Mouse (Mus musculus): Measurements from ENCODE around the gene Tmem265. TPM values are rescaled to one million over a fixed set of nuclear protein-coding genes. Genes with fewer than 3 reads are reported as not detected.

Gene Tmem265
- polyA plus RNA-seq, 1 experiment = not detected

DNA sequence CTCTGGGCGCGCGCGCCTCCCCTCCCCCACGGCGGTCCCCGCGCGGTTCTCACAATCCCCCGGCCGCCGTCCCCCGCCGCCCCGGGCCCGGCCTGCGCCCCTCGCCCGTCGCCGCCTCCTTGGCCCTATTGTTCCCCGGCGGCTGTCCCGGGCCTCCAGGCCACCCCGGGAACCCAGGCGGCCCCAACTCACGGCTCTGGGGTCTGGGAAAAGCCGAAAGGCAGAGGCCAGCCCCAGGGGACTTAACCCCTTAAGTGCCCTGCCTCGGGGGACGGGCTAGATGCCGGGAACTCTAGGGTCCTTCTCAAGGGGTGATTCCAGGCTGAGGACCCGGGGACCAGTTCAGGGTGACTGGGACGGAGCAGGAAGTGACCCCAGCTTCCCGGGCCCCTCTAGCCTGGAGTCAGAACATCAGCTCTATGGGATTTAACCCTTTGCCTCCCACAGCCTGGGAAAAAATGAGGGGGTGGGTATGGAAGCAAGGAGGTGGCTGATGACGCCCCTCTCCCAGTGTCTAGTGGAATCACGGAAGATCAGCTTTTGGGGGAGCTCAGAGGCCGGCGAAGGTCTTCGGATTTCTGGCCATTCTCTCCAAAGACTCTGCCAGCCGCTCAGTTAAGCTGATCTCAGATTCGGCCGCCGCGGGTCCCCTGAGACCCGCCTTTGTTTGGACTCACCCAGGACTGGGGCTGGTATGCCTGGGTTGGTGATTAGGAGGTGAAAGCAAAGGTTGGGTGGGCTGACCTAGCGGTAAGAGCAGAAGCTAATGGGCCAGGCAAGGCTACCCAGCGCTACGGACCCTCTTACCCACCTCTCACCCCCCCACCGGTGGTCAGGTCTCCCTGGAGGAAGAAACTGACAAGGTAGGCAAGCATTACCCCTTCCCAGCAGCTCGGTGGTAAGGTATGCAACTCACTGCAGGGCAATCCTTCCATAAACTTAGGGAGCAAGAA lies 54.0 kb downstream of the Tmem265 start, which contains the start of gene Zfp629:
TSS of gene Zfp629 (minus strand) at position 907 of the 953 bp plus-strand sequence.
- Histone ChIP-seq H3K36me3 (ENCODE audit: control insufficient read depth, insufficient read depth) (peaks cover 1% of the 10 kb centered on the region), H3ac (ENCODE audit: control insufficient read depth, insufficient read length) (peak within 1 kb of the TSS; percentile 59), H3K4me2 (ENCODE audit: low read depth) (peak within 1 kb of the TSS; percentile 83), H3K4me3 (peak within 1 kb of the TSS; percentile 80), H3K27me3 (ENCODE audit: control insufficient read depth, insufficient read depth, insufficient read length) (no peaks in the 10 kb centered on the region), H3K79me2 (ENCODE audit: control insufficient read depth, insufficient read depth) (peaks cover 9% of the 10 kb centered on the region)
- TF ChIP-seq REST (IDR thresholded peaks at IDR 0.05; ENCODE audit: insufficient read depth, insufficient read length) (no peak), USF1 (IDR thresholded peaks at IDR 0.05; ENCODE audit: low read depth) (no peak), SRF (IDR thresholded peaks at IDR 0.05; ENCODE audit: control insufficient read depth, insufficient read length, low read depth) (no peak), CEBPB (IDR thresholded peaks at IDR 0.05; ENCODE audit: insufficient read depth, poor library complexity, severe bottlenecking) (no peak), MAX (IDR thresholded peaks at IDR 0.05; ENCODE audit: low read depth) (no peak), TCF12 (IDR thresholded peaks at IDR 0.05; ENCODE audit: insufficient read depth, poor library complexity, severe bottlenecking) (no peak), TCF3 (IDR thresholded peaks at IDR 0.05; ENCODE audit: insufficient read length, low read depth) (no peak), MYOG (IDR thresholded peaks at IDR 0.05; ENCODE audit: control insufficient read depth in 1 of 3, insufficient read depth in 1 of 3, insufficient read length in 2 of 3, low read depth in 2 of 3) (no peak), POLR2AphosphoS2 (IDR thresholded peaks at IDR 0.05; ENCODE audit: insufficient read length, low read depth) (no peak), POLR2A (IDR thresholded peaks at IDR 0.05; ENCODE audit: insufficient read length, low read depth) (no peak), MYOD1 (IDR thresholded peaks at IDR 0.05; ENCODE audit: control insufficient read depth in 1 of 3, insufficient read length in 2 of 3, low read depth in 2 of 3) (no peak), E2F4 (IDR thresholded peaks at IDR 0.05; ENCODE audit: insufficient read depth) (no peak)

DNA sequence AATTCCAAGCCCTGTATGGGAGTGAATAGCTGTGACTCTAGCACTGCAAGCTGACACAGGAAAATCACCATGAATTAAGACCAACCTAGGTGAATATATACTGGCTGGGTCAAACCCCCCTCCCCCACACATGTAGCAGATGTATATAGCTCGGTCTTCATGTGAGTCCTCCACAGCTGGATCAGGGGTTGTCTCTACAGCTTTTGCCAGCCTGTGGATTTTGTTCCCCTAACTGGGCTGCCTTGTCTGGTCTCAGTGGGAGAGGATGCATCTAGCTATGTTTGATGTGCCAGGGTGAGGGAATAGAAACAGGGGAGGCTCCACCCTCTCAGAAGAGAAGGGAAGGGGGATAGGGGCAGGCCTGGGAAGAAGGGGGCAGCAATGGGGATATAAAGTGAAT lies 55.1 kb downstream of the Tmem265 start:
- TF ChIP-seq MYOG (IDR thresholded peaks at IDR 0.05; ENCODE audit: control insufficient read depth in 1 of 3, insufficient read depth in 1 of 3, insufficient read length in 2 of 3, low read depth in 2 of 3) (no peak), TCF3 (IDR thresholded peaks at IDR 0.05; ENCODE audit: insufficient read length, low read depth) (no peak), TCF12 (IDR thresholded peaks at IDR 0.05; ENCODE audit: insufficient read depth, poor library complexity, severe bottlenecking) (no peak), E2F4 (IDR thresholded peaks at IDR 0.05; ENCODE audit: insufficient read depth) (no peak), POLR2A (IDR thresholded peaks at IDR 0.05; ENCODE audit: insufficient read length, low read depth) (no peak), POLR2AphosphoS2 (IDR thresholded peaks at IDR 0.05; ENCODE audit: insufficient read length, low read depth) (no peak), MYOD1 (IDR thresholded peaks at IDR 0.05; ENCODE audit: control insufficient read depth in 1 of 3, insufficient read length in 2 of 3, low read depth in 2 of 3) (no peak), REST (IDR thresholded peaks at IDR 0.05; ENCODE audit: insufficient read depth, insufficient read length) (no peak), MAX (IDR thresholded peaks at IDR 0.05; ENCODE audit: low read depth) (no peak), CEBPB (IDR thresholded peaks at IDR 0.05; ENCODE audit: insufficient read depth, poor library complexity, severe bottlenecking) (no peak), USF1 (IDR thresholded peaks at IDR 0.05; ENCODE audit: low read depth) (no peak), SRF (IDR thresholded peaks at IDR 0.05; ENCODE audit: control insufficient read depth, insufficient read length, low read depth) (no peak)
- H3K36me3 ChIP-seq (ENCODE audit: control insufficient read depth, insufficient read depth) = no peaks in the 10 kb centered on the region
- peak overlapping the region; percentile 80 for H3K4me3 ChIP-seq
- no peak overlapping the region for H3K4me2 ChIP-seq (ENCODE audit: low read depth)
- no peaks in the 10 kb centered on the region for H3K27me3 ChIP-seq (ENCODE audit: control insufficient read depth, insufficient read depth, insufficient read length)
- peaks cover 9% of the 10 kb centered on the region for H3K79me2 ChIP-seq (ENCODE audit: control insufficient read depth, insufficient read depth)
- H3ac ChIP-seq (ENCODE audit: control insufficient read depth, insufficient read length) = no peak overlapping the region

Other genes starting within 250 kb of the Tmem265 start
- 17.3 TPM for gene Zfp768, start 215.8 kb upstream of the Tmem265 start, polyA plus RNA-seq (2012; fragmentation: generic; extraction: Trizol)
- gene Zfp747, start 185.3 kb upstream of the Tmem265 start, polyA plus RNA-seq (2012; fragmentation: generic; extraction: Trizol) = 3.6 TPM
- gene 9130019O22Rik, start 174.2 kb upstream of the Tmem265 start, polyA plus RNA-seq (2012; fragmentation: generic; extraction: Trizol) = 0.34 TPM
- gene E430018J23Rik, start 167.8 kb upstream of the Tmem265 start, polyA plus RNA-seq (2012; fragmentation: generic; extraction: Trizol) = 3.0 TPM
- 1.2 TPM for gene Zfp764, start 154.6 kb upstream of the Tmem265 start, polyA plus RNA-seq (2012; fragmentation: generic; extraction: Trizol)
- 11.6 TPM for gene Zfp688, start 139.3 kb upstream of the Tmem265 start, polyA plus RNA-seq (2012; fragmentation: generic; extraction: Trizol)
- 2.1 TPM for gene Zfp689, start 112.2 kb upstream of the Tmem265 start, polyA plus RNA-seq (2012; fragmentation: generic; extraction: Trizol)
- gene Prr14, start 101.8 kb upstream of the Tmem265 start, polyA plus RNA-seq (2012; fragmentation: generic; extraction: Trizol) = 26.5 TPM
- 21.2 TPM for gene Fbrs, start 82.2 kb upstream of the Tmem265 start, polyA plus RNA-seq (2012; fragmentation: generic; extraction: Trizol)
- 18.1 TPM for gene Srcap, start 49.4 kb upstream of the Tmem265 start, polyA plus RNA-seq (2012; fragmentation: generic; extraction: Trizol)
- gene Gm42715, start 41.8 kb upstream of the Tmem265 start, polyA plus RNA-seq (2012; fragmentation: generic; extraction: Trizol) = 6.8 TPM
- gene Phkg2, start 11.9 kb downstream of the Tmem265 start, polyA plus RNA-seq (2012; fragmentation: generic; extraction: Trizol) = 18.3 TPM
- gene Ccdc189, start 27.2 kb downstream of the Tmem265 start, polyA plus RNA-seq (2012; fragmentation: generic; extraction: Trizol) = 6.1 TPM
- 32.2 TPM for gene Rnf40, start 27.4 kb downstream of the Tmem265 start, polyA plus RNA-seq (2012; fragmentation: generic; extraction: Trizol)
- gene Zfp629, start 54.4 kb downstream of the Tmem265 start, polyA plus RNA-seq (2012; fragmentation: generic; extraction: Trizol) = 6.3 TPM
- 94.7 TPM for gene Bcl7c, start 147.5 kb downstream of the Tmem265 start, polyA plus RNA-seq (2012; fragmentation: generic; extraction: Trizol)
- 8.9 TPM for gene Ctf1, start 151.3 kb downstream of the Tmem265 start, polyA plus RNA-seq (2012; fragmentation: generic; extraction: Trizol)
- gene Ctf2, start 170.8 kb downstream of the Tmem265 start, polyA plus RNA-seq (2012; fragmentation: generic; extraction: Trizol) = 0.14 TPM
- 11.9 TPM for gene Fbxl19, start 183.2 kb downstream of the Tmem265 start, polyA plus RNA-seq (2012; fragmentation: generic; extraction: Trizol)
- gene Orai3, start 208.4 kb downstream of the Tmem265 start, polyA plus RNA-seq (2012; fragmentation: generic; extraction: Trizol) = 16.3 TPM
- gene Setd1a, start 215.3 kb downstream of the Tmem265 start, polyA plus RNA-seq (2012; fragmentation: generic; extraction: Trizol) = 13.7 TPM
- 1.4 TPM for gene Gm49388, start 224.2 kb downstream of the Tmem265 start, polyA plus RNA-seq (2012; fragmentation: generic; extraction: Trizol)
- 15.0 TPM for gene Hsd3b7, start 239.2 kb downstream of the Tmem265 start, polyA plus RNA-seq (2012; fragmentation: generic; extraction: Trizol)